Mouse (Mus musculus) mouse trophoblast stem cell (cell line): ENCODE measurements around the gene Fam155a.
"Not testable (repeated sequence)": the region's sequence is repeated elsewhere in the genome, so short reads cannot be mapped to it uniquely, and the experiment has no call there.

Experiments used
- in situ Hi-C, 2 experiments: fragments of 300-500 bp; cut with MseI, MboI; formaldehyde crosslinking; loops; 2 replicates in 1 of 2; 3 replicates in 1 of 2; pipeline ENCODE4 v1.15.1; 2025

The Fam155a gene

GRCm38 (mm10) chr8:9660014-9660413 lies 110.9 kb downstream of the Fam155a start:
- in situ Hi-C loops = not testable (repeated sequence)

- in situ Hi-C loops = no loop called here
Observed at GRCm38 (mm10) chr8:9656901-9657300, 114.1 kb downstream of the Fam155a start.

GRCm38 (mm10) chr8:9654826-9655225 lies 116.1 kb downstream of the Fam155a start:
- in situ Hi-C loops = no loop called here

- in situ Hi-C loops = no loop called here
Observed at GRCm38 (mm10) chr8:9653643-9654042, 117.3 kb downstream of the Fam155a start.

- in situ Hi-C loops = no loop called here
Observed at GRCm38 (mm10) chr8:9638162-9638561, 132.8 kb downstream of the Fam155a start.

- in situ Hi-C loops = no loop called here
Observed at GRCm38 (mm10) chr8:9635240-9635639, 135.7 kb downstream of the Fam155a start.

GRCm38 (mm10) chr8:9607086-9607701 lies 163.8 kb downstream of the Fam155a start:
- in situ Hi-C loops = no loop called here

GRCm38 (mm10) chr8:9596003-9596402 lies 175.0 kb downstream of the Fam155a start:
- in situ Hi-C loops = loop anchor here in 1 of 2 experiments (25.0 kb wide), 1 partner anchor 359 kb away; no protein-coding TSS in a partner anchor

- in situ Hi-C loops = loop anchor here (10.0 to 25.0 kb wide), 2 partner anchors 337 to 345 kb away; no protein-coding TSS in a partner anchor
Observed at GRCm38 (mm10) chr8:9581836-9582235, 189.1 kb downstream of the Fam155a start.

GRCm38 (mm10) chr8:9580192-9580591 lies 190.8 kb downstream of the Fam155a start:
- in situ Hi-C loops = loop anchor here (10.0 to 25.0 kb wide), 2 partner anchors 335 to 343 kb away; no protein-coding TSS in a partner anchor

GRCm38 (mm10) chr8:9571977-9572376 lies 199.0 kb downstream of the Fam155a start:
- in situ Hi-C loops = loop anchor here in 1 of 2 experiments (10.0 kb wide), 1 partner anchor 207 kb away; no protein-coding TSS in a partner anchor

GRCm38 (mm10) chr8:9569516-9570170 lies 201.3 kb downstream of the Fam155a start:
- in situ Hi-C loops = loop anchor here in 1 of 2 experiments (10.0 kb wide), 1 partner anchor 205 kb away; no protein-coding TSS in a partner anchor

GRCm38 (mm10) chr8:9549199-9549598 lies 221.8 kb downstream of the Fam155a start:
- in situ Hi-C loops = no loop called here

- in situ Hi-C loops = no loop called here
Observed at GRCm38 (mm10) chr8:9547558-9547954, 223.4 kb downstream of the Fam155a start.

- in situ Hi-C loops = no loop called here
Observed at GRCm38 (mm10) chr8:9546919-9547557, 223.9 kb downstream of the Fam155a start.

- in situ Hi-C loops = no loop called here
Observed at GRCm38 (mm10) chr8:9546429-9546828, 224.5 kb downstream of the Fam155a start.

- in situ Hi-C loops = no loop called here
Observed at GRCm38 (mm10) chr8:9545665-9546064, 225.3 kb downstream of the Fam155a start.

GRCm38 (mm10) chr8:9535730-9536372 lies 235.1 kb downstream of the Fam155a start:
- in situ Hi-C loops = no loop called here

- in situ Hi-C loops = no loop called here
Observed at GRCm38 (mm10) chr8:9526515-9526914, 244.4 kb downstream of the Fam155a start.

- in situ Hi-C loops = no loop called here
Observed at GRCm38 (mm10) chr8:9521577-9521976, 249.4 kb downstream of the Fam155a start.

GRCm38 (mm10) chr8:9500751-9501150 lies 270.2 kb downstream of the Fam155a start:
- in situ Hi-C loops = no loop called here

- in situ Hi-C loops = no loop called here
Observed at GRCm38 (mm10) chr8:9494225-9494598, 276.7 kb downstream of the Fam155a start.
